Mouse (Mus musculus) C2C12 (cell line): Measurements from ENCODE around the gene Gm5767.

ENCODE experiments used
- CTCF ChIP-seq: IDR thresholded peaks from one replicate; pipeline ENCODE4 v1.5.1; 2011; ENCODE audit not compliant: control insufficient read depth, insufficient read depth, insufficient read length
- MAX ChIP-seq: IDR thresholded peaks from one replicate; pipeline ENCODE4 v1.6.1; 2011; ENCODE audit warnings: mild to moderate bottlenecking, control low read depth
- MYOD1 ChIP-seq: IDR thresholded peaks from one replicate; pipeline ENCODE4 v1.6.1; 2011; ENCODE audit warnings: low read depth; ENCODE audit not compliant: control insufficient read depth, insufficient read length
- USF1 ChIP-seq: IDR thresholded peaks from one replicate; pipeline ENCODE4 v1.6.1; 2011; ENCODE audit warnings: low read depth, mild to moderate bottlenecking, control low read depth, moderate library complexity

DNA sequence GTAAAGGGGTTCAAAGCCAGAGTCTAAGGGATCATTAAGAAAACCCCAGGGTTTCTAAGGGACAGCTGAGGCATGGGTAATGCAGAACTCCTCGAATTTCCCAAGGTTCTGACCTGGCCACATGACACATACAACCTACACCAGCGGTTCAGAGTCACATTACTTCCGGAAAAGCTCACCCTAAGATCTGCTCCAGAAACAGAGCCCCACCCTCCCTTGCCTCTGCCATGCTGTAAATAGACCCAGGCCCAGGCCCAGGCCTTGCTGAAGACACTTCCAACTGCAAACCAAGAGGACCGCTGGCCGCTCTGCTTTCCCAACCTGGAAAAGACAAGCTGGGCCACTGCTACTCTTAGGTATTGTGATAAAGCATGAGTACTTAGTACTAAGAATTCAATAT, 34.3 kb downstream of the Gm5767 start:
- TF ChIP-seq CTCF: no peak
- no peak for TF ChIP-seq USF1
- no peak for TF ChIP-seq MYOD1
- no peak for TF ChIP-seq MAX
